Mouse (Mus musculus): ENCODE data around the gene Myo7a. TPM values are rescaled to one million over a fixed set of nuclear protein-coding genes. Genes with fewer than 3 reads are reported as not detected.

Gene Myo7a
- 11.3 and 13.2 TPM in 2 replicates for total RNA-seq (2012; rRNA removed)
- total RNA-seq (2014; rRNA removed), result 12.9 and 14.0 TPM in 2 replicates
- 28.0 and 29.7 TPM in 2 replicates for polyA plus RNA-seq (2012; ENCODE audit: insufficient read length, low read depth)

DNA sequence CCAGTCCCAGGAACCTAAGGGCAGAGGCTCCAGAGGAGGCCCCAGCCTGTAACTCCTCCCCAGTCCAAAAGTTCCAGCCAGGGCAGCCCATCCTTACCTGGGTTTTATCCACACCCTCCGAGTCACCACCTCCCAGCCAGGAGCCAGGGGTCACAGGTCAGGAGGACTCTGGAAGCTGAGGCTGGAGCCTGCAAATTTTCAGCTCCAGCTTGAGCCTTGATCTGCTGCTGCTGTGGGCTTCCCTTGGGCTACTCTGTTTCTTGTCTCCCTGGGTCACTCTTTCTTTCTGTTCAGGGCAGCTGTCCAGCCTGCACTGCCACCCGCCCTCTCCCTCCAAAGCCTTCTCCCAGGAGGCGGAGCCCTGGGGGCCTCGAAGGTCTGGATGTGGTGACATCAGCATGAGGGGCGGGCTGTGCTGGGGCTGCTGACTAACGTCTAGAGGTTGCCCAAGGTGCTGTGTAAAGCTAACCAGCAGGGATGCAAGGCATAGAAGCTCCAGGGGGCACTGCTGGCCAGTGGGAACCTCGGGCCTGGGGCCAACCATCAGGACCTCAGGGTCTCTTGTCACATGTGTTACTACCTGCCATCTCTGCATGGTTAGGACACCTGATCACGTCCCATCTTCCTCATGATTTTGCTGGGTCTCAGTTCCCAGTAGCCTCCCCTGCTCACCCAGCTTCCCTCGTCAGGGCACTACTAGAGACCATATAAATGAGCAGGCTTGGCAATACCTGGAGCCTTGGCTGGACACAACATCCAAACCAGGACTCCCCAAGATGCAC is at the start of gene Myo7a:
TSS of gene Myo7a (minus strand) at position 346 of the 782 bp plus-strand sequence.
- dilution Hi-C loops (cut with MboI; ENCODE audit: extremely low pct_ligation_motif_present, extremely low pct_unique_long_range_greater_than_20kb, low sequenced_read_pairs), result no loop called here
- H3K27ac ChIP-seq (ENCODE audit: insufficient read depth, low read depth), result no peak within 1 kb of the TSS
- no peaks in the 10 kb centered on the region for H3K9me3 ChIP-seq (replicated peaks; ENCODE audit: low read length)
- in situ Hi-C loops (cut with MboI; ENCODE audit: low pct_ligation_motif_present, low pct_unique_long_range_greater_than_20kb, low sequenced_read_pairs), result loop anchor here (5.0 to 10.0 kb wide), 4 partner anchors 47 to 365 kb away; no protein-coding TSS in a partner anchor
- no peaks in the 10 kb centered on the region for H3K79me2 ChIP-seq (replicated peaks; ENCODE audit: control insufficient read depth, extremely low read depth, insufficient read depth, poor library complexity, severe bottlenecking)
- H3K4me2 ChIP-seq (ENCODE audit: insufficient read depth, low read depth, poor library complexity, severe bottlenecking), result peak within 1 kb of the TSS; percentile 76
- no peaks in the 10 kb centered on the region for H3K36me3 ChIP-seq (replicated peaks in 1 of 2; ENCODE audit: control insufficient read depth in 1 of 2, insufficient read depth in 1 of 2, low read length in 1 of 2)
- no peak for DNase-seq (ENCODE audit: extremely low read depth)
- H3K27me3 ChIP-seq (replicated peaks), result peaks cover 18% of the 10 kb centered on the region
- 0 out of 2 replicates have a peak within 1 kb of the TSS, but pooled peaks have one; percentile 19 for H3K9ac ChIP-seq (ENCODE audit: insufficient read depth, low read depth)
- peak within 1 kb of the TSS in 2 of 3 experiments; percentile 19 to 48 for H3K4me3 ChIP-seq (replicated peaks in 1 of 3; ENCODE audit: low read depth in 2 of 3, low read length in 2 of 3, poor library complexity in 1 of 3)
- no peak for TF ChIP-seq RAD21 (IDR thresholded peaks at IDR 0.05; ENCODE audit: low read depth, low read length)
- TF ChIP-seq MAX (IDR thresholded peaks at IDR 0.05; ENCODE audit: low read length), result no peak
- no peak for TF ChIP-seq MXI1 (IDR thresholded peaks at IDR 0.05; ENCODE audit: low read depth, low read length)
- no peak for TF ChIP-seq ELF1 (IDR thresholded peaks at IDR 0.05; ENCODE audit: low read depth, low read length)
- no peak for TF ChIP-seq SMC3 (IDR thresholded peaks at IDR 0.05; ENCODE audit: low read depth, low read length)
- H3K4me1 ChIP-seq (ENCODE audit: control insufficient read depth in 1 of 2, insufficient read depth in 2 of 2), result peaks cover 2 to 12% of the 10 kb centered on the region in 2 experiments; a peak in 2 of 4 replicates

DNA sequence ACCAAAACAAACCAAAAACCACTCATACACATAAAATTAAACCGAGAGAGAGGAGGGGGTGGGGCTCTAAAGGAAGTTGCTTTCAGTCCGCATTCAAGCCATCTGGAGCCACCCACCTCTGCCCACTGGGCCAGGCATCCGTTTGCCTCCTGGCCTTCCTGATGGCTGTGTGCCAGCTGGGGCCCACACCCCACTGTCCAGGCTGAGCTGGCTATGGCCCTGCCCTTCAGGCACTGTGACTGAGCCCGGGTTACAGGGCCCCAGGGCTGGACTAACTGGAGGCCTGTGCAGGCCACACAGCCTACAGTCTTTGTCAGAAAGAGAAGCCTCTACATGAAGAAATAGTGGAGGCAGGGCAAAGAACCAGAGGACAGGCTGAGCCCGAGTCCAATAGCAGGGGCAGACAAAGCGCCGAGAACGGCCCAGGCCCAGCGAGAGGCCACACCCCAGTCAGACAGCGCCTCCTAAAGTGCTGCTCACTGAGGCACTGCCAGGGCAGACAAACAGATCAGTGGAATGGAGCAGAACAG is 45.7 kb upstream of the Myo7a start:
- Histone ChIP-seq H3K4me3 (replicated peaks in 1 of 3; ENCODE audit: low read depth in 2 of 3, low read length in 2 of 3, poor library complexity in 1 of 3) (no peak overlapping the region), H3K27me3 (replicated peaks) (peaks cover 3% of the 10 kb centered on the region), H3K9me3 (replicated peaks; ENCODE audit: low read length) (no peaks in the 10 kb centered on the region), H3K27ac (ENCODE audit: insufficient read depth, low read depth) (no peak overlapping the region), H3K79me2 (replicated peaks; ENCODE audit: control insufficient read depth, extremely low read depth, insufficient read depth, poor library complexity, severe bottlenecking) (no peaks in the 10 kb centered on the region), H3K36me3 (replicated peaks in 1 of 2; ENCODE audit: control insufficient read depth in 1 of 2, insufficient read depth in 1 of 2, low read length in 1 of 2) (no peaks in the 10 kb centered on the region), H3K4me2 (ENCODE audit: insufficient read depth, low read depth, poor library complexity, severe bottlenecking) (no peak overlapping the region), H3K9ac (ENCODE audit: insufficient read depth, low read depth) (no peak overlapping the region), H3K4me1 (ENCODE audit: control insufficient read depth in 1 of 2, insufficient read depth in 2 of 2) (peaks cover 0 to 2% of the 10 kb centered on the region in 2 experiments; a peak in 2 of 4 replicates)
- dilution Hi-C loops (cut with MboI; ENCODE audit: extremely low pct_ligation_motif_present, extremely low pct_unique_long_range_greater_than_20kb, low sequenced_read_pairs), result no loop called here
- in situ Hi-C loops (cut with MboI; ENCODE audit: low pct_ligation_motif_present, low pct_unique_long_range_greater_than_20kb, low sequenced_read_pairs), result loop anchor here (25.0 kb wide), 1 partner anchor 272 kb away; the partner anchor contains the start of gene Gucy2d
- no peak for DNase-seq (ENCODE audit: extremely low read depth)
- TF ChIP-seq RCOR1 (conservative IDR thresholded peaks at IDR 0.05; ENCODE audit: low read depth, low read length) (no peak), E2F4 (IDR thresholded peaks at IDR 0.05; ENCODE audit: insufficient replicate concordance, low read depth, low read length) (no peak), JUN (IDR thresholded peaks at IDR 0.05; ENCODE audit: insufficient read depth, low read depth, low read length) (no peak), ZC3H11A (IDR thresholded peaks at IDR 0.05; ENCODE audit: low read depth, low read length) (no peak), UBTF (IDR thresholded peaks at IDR 0.05; ENCODE audit: low read depth, low read length) (no peak), ZNF384 (IDR thresholded peaks at IDR 0.05; ENCODE audit: low read depth, low read length) (no peak), MEF2A (IDR thresholded peaks at IDR 0.05; ENCODE audit: borderline replicate concordance, low read depth, low read length) (no peak)

Measured in CH12.LX (cell line).